Mouse (Mus musculus): Measurements from ENCODE around the gene Gm10118.

The Gm10118 gene

DNA sequence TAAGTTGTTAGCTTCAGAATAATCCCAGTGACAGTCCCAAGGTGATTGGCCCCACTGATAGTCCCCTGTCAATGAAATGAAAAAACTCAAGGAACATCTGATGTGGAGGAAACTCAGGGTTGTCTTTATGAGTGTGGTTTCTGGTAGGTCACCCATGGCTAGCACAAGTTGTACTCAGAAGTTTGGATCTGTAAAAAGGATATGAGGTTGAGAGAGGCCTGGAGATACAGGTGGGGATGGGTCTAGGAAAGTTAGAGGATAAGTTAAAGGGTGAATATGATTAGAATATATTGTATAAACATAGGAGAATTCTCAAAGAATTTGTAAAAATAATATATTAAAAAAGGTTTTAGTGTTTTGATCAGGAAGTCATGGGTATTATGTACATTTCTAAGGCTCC lies at the start of gene Gm10118:
Gm10118 (minus strand) TSS at position 101 of the 400 bp plus-strand sequence.
- no peak for DNase-seq

DNA sequence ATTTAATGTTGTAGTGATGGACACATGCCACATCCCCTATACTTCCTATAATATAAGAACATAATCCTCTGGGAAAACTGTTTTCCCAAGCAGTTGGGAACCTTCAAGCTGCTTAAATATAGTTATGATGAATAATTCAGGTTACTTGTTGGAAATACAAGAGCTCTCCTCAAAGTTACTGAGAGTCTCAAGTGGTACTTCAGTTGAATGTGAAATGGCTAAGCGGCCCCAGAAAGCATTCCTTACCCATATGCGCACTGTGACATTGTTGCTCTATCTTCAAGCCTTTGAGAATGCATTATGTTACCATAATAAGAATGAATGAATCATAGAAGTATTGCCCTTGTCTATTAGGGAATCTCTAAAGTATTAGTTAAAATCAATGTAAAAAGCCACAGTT lies 45.1 kb upstream of the Gm10118 start:
- DNase-seq, result no peak

GRCm38 (mm10) chr10:63954308-63954930 lies 27.2 kb upstream of the Gm10118 start:
- DNase-seq, result no peak

- no peak for DNase-seq
Observed at GRCm38 (mm10) chr10:63951481-63951880, 24.2 kb upstream of the Gm10118 start.

- DNase-seq, result peak; percentile 15 to 18
Observed at GRCm38 (mm10) chr10:63950867-63951266, 23.6 kb upstream of the Gm10118 start.

GRCm38 (mm10) chr10:63947266-63947665 lies 20.0 kb upstream of the Gm10118 start:
- no peak for DNase-seq

- no peak for DNase-seq
Observed at GRCm38 (mm10) chr10:63945534-63945933, 18.3 kb upstream of the Gm10118 start.

DNA sequence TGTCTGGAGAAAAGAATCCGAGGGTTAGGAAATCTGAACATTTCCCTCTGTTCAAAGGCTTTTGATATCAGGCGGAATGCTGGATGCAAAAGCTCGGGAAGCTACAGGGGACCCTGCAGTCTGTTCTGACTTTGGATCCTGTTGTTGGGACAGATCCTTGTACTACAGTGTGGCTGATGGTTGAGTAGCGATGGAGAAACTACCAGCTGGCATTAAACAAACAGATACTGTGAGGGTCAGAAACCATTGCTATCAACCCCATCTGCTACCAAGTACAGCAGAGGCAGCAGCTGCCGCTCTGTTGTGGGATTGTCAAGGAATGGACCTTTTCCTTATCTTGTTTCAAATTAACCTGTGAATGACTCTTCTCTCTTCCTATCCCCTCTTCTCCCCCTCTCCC lies 6.7 kb upstream of the Gm10118 start:
- DNase-seq, result no peak

- no peak for DNase-seq
Observed at GRCm38 (mm10) chr10:63908878-63909277, 18.4 kb downstream of the Gm10118 start.

GRCm38 (mm10) chr10:63899891-63900290 lies 27.3 kb downstream of the Gm10118 start:
- no peak for DNase-seq

DNA sequence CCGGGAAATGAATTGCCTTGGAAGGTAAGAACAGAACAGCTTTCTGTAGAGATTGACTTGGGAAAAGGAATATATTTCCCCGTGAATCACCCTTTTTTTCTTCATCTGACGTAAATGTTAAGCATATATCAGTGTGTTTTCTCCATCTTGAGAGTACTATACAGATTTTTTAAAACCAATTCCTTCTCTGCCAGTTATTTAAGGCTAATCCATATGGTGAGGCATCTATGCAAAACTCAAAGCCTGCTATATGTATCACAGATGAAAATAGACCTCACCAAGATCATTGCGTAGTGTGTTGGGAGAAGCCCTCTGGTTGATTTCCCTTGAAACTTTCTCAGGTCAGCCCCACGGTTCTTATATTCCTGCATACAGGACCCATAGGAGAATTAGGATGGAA lies 32.6 kb downstream of the Gm10118 start:
- no peak for DNase-seq

DNA sequence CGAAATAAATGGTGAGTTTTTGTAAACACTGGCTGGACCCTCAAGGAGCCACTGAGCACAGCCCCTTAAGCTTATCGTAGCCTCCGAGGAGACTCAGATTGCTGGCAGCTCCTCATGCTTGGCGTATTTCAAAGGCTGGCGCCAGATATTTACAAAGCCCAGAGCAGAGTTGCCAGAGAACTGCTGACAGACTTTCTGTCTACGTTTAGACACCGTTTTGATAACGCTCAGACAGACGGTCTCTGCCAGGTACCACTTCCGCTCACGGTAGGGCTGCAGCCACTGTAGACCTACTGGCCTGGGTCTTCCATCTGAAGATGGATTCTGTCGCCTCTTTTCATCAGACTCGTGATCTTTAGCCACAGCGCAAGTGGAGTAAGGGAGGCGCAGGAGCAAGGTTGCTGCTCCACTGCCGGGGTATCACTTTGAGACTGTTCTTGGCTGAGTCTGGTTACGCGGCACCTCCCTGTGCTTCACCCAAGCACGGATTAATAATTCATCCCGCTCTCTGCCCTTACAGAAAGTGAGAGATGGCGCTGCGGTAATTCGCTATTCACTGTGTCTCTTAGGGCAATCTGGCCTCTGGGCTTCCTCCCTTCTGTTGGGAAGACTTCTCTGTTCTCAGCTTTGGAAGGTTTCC lies 40.7 kb downstream of the Gm10118 start:
- no peak for DNase-seq

DNA sequence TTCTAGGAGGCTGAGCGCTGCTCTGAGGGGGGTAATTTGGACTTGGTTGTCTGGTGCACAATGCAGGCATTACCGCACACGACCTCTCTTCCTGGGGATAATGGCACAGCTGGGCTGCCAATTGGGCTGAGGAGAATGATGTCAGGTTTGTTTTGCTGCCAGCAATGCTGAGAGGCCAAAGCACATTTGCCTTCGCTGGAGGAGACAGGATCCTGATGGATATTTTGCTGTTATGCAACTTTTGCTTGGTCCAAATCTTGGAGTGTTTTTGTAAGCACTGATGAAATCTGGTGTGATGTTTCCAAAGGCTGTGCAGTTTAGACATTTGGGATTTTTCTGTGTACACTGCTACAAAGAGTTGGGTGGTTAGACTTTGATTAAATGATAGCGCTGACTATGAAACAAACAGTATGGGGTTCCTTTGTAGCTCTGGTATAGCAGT lies 46.8 kb downstream of the Gm10118 start:
- DNase-seq, result no peak

Measured in kidney, adult 8-10 months (tissue).